Mouse (Mus musculus): Measurements from ENCODE around the gene Kdelc1.

DNA sequence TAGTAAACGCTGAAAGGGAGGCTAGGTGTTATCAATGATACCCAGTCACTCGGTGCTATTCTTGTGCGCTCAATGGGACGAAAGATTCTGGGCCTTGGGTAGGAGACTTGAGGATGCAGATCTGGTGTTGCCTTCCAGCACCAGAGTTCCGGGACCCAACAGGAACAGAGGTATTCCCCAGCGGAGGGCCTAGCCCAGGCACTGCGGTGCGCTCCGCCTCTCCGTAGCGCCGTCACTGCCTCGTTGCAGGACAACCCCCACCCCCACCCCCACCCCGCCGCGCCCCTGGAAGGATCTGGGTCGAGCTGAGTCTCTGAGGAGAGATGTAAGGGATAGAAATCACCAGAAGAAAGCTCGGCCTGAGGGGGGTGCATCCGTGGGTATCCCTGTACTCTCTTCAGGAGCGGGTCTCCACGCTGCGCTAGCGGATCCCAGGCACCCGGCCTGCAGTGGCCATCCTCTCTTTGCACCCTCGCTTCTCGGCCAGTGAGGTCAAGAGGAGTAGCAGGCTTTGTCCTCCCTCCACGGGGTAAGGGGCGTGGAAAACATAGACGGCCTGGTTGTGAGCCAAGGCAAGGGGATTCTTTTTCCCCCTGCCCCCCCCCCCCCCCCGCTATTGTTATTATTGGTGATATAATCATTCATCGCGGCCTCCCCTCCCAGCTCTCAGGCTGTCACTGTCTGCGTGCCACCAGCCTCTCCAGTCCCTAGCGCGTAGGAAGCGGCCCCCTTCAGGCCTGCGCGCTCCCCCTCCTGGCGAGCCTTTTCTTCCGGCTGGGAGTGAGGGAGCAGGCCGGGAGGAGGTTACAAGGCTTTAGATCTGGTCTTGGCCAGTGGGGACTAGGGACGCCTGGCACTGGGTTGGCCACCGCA is 829 bp upstream of the Kdelc1 start:
- TF ChIP-seq CEBPB (IDR thresholded peaks at IDR 0.05; ENCODE audit: low read depth) (no peak), CTCF (IDR thresholded peaks at IDR 0.05; ENCODE audit: control insufficient read depth, insufficient read depth, insufficient read length) (peak; percentile 46)

Data from C2C12 (cell line).